Mouse (Mus musculus) v-Abl transformed pro-B cells (cell line): ENCODE results near the gene Poc1a.

Experiments used
- in situ Hi-C, 2 experiments: fragments of 400-800 bp; cut with MboI; formaldehyde crosslinking; loops; one replicate each; pipeline ENCODE4 v1.15.1; 2025; ENCODE audit not compliant: unreplicated experiment in 2 of 2

Poc1a gene

DNA sequence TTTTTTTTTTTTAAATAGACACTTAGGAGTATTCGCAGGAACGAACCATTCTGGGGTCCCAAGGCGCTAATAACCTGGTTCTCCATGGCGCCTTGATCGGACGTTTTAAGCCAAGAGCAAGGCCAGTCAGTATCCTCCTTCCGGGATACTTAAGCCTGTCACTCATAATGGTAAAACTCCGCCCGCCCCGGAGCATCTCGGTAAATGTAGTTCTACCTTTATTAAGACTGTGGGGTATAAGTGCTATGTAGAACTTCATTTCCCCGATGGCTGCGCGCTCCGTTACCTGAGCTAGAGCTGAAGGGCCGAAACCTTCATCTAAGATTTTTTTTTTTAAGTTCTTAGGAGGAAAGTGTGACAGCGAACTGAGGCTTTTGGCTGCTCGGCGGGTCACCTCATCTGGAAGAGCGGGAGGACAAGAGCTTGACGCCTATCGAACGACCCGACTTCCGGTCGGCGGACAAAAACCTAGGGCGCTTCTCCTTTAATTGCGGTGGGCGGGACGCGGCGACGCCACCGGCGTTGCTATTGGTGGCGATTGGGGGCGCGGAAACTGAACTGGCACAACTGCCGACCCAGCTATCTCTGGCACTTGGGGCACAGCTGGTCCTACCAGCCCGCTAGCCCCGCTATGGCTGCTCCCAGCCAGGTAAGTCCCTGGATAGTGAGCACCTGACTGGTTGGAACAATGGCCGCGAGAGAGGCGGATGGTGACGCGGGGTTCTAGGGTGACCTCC is at the start of gene Poc1a:
Gene Poc1a, plus strand, starts transcription at position 254 of the 737 bp plus-strand sequence.
- in situ Hi-C loops = loop anchor here (5.0 to 25.0 kb wide), 4 partner anchors 64 to 794 kb away; partner anchors contain the start of gene Col6a6 (in 1 of the 2)

DNA sequence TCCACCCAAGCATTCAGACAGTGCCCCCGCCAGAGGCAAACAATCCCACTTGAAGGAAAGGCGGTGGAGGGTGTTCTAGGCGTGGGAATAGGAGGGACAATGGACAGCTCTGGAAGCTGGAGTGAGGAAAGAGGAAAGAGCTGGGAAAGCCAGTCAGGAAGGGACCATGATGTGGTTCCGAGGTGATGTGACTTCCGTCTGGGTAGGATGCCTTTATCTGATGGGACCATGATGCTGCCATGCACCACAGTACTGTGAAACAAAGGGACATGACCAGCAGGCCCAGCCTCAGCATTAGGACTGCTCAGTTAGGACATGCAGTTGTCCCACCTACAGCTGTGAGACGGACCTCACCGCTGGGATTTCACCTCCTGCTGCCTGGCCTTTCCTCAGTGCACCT is 49.6 kb upstream of the Poc1a start:
- in situ Hi-C loops = no loop called here

DNA sequence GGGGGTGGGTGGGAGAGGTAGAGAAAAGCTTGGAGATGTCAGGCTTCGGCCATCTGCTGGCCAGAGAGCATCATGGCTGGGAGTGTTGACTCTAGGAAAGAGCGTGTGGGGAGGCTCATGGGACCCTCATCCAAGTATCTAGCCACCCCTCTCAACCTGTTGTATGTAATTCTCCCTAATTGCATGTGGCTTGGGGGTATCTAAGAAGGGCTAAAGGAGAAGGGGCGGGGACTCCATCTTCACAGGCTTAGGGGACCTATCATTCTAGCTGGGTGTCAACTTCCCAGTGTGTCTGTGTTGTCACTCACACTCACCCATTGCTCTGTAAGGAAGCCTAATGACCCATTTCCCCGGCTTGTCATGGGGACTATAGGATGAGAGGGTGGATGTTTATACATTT is 49.0 kb upstream of the Poc1a start:
- in situ Hi-C loops = no loop called here

DNA sequence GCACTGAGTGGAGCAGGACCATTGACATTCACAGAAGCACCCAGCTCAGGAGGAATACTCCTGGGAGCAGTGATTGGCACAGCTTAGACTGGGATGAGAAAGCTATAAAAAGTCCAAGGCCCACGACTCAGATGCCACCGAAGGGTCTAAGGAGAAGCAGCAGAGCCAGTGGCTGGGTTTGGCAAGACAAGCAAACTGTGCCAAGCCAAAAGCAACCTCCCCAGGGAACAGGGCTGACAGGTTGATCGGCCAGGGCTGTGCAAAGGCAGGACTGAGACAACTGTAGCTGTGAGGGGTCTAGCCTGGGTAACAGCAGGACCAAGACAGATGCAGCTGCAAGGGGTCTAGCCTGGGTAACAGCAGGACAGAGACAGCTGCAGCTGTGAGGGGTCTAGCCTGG is 47.9 kb upstream of the Poc1a start:
- in situ Hi-C loops = no loop called here

DNA sequence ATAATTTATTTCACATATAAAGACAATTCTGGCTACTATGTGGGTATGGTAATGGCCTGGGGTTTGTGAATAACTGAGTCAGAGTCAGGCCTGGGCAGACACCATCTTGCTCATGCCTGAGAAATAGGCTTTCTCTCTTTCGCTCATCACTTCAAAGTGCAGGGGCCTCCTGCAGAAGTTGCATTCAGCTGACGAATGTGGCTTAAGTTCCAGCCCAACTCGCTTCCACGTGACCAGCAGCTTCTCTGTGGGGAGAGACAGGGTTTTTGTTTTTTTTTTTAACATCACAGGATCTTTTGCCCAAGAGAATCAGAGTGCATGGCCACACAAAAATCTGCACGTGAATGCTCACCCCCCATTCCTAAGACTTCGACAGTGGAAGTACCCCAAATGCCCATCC is 46.9 kb upstream of the Poc1a start:
- in situ Hi-C loops = no loop called here

DNA sequence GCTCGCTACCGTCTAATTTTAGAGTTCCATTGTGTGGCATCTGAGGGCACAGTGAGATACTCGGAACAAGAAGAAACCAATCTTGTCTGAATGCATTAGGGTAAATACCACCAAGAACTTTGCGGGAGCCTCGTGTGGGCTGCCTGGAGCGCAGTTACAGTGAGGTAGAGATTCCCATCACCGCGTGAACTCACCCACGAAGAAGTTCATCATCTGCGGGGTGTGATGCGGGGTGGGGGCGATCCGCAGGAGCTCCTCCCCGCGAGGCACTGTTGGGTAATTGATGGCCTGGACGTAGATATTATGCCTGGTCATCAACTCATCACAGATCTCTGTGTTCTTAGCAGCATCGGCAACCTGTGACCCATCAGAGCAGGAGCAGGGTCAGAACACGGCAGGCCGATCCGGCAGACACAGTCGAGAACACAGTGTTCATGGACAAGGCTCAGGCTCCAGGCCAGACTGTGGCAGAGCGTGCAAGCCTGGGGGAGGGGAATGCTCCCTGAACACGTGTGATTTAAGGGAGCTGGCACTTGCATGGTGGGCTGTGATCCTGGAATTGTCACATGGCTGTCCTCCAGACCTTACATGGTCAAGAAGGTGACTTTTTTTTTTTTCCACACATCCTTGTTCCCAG is 45.5 kb upstream of the Poc1a start:
- in situ Hi-C loops = no loop called here

DNA sequence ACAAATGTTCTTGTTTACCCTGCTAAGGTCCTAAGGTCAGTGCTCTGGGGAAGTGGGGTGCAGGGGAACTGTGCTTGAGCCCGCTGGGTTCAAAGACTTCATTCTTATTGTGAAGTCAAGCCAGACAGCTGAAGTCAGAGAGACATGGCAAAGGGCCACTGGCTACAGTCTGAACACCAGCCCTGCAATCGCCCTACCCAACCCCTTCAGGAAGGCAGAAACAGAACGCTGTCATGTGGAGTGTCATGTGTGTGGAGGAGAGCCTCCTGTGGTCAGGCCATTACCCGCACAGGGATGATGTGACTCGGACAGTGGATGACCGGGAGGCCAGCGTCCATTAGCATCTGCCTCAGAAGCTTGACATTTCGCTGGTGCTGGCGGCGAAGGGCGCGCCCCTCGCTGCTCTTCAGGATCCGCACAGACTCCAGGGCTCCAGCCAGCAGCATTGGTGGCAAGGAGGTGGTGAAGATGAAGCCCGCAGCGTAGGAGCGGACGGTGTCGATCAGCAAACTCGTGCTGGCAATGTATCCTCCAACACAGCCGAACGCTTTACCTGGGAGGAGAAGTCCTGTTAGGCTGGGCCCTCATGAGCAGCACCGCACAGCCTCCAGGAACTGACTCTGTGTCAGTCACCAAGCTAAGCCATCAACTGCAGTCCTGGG is 44.6 kb upstream of the Poc1a start:
- in situ Hi-C loops = no loop called here

DNA sequence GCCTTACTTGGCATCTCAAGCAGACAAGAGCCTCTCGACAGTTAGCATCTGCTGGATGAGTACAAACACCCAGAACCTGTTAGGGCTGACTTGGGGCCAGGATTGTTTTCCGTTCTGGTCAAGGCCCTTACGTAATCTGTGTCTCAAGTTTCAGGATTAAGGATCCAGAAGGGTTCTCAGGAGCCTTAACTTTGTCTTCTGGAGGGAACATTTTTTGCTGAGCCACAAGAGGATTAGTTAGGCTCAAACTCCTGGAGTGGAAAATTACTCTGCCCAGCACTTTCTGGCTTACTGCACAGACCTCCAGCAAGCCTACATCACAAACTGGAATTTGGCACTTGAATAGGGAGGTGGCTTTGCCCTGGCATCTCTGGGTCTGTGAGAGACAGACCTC is 44.0 kb upstream of the Poc1a start:
- in situ Hi-C loops = no loop called here

DNA sequence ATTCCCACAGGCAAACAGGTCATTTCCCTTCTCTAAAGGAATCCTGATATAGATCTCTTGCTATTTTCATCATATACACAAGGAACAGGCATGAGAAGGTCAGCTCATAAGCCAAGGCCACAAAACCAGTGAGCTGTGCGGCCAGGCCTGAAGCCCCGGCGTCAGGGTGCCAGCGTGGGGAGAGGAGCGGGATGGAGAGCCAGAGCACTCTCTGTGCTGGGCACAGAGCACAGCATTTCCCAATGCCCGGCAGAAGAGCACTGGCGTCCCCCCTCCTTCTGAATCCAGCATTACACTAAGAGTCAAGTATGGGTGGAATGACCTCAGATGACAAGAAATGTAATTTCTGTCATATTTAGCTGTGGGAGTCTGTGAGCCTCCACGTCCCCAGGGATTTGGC is 43.5 kb upstream of the Poc1a start:
- in situ Hi-C loops = no loop called here

DNA sequence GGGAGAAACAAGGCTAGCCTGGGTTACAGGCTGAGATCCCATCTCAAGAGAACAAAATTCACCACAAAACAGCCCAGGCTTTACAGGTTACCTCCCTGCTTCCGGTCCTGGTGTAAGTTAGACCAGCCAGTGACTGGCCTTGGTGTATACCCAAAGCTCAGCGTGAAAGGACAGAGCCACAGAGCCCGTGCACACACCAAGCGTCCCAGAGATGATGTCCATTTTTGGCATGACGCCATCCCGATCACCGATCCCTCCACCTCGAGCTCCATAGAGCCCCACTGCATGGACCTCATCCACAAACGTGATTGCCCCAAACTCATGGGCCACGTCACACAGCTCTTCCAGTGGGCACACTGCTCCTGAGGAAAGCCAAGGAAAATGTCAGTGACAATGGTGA is 43.0 kb upstream of the Poc1a start:
- in situ Hi-C loops = no loop called here

DNA sequence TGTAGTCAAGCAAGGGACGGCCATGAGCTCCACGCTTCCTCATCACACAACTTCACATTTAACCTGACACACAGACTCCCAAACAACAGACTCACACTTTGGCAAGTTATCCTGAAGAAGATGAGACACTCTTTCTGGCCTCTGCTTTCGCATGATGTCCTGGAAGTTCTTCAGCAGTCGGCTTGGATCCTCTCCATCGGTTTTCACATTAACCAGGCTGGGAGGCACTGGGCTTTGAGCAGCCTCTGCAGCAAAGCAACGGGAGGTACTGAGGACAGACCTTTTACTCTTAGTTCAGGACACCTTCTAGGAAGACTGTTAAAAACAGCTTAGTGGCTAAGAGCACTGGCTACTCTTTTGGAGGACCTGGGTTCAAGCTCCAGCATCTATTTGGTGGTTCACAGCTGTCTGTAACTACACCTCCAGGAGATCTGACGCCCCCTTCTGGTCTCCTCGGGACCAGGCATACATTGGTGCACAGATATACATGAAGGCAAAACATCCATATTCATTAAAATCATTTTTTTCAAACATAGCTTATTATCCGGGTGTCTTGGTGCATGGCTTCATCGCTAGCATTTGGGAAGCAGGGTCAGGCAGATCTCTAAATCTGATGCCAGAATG is 39.2 kb upstream of the Poc1a start:
- in situ Hi-C loops = no loop called here

DNA sequence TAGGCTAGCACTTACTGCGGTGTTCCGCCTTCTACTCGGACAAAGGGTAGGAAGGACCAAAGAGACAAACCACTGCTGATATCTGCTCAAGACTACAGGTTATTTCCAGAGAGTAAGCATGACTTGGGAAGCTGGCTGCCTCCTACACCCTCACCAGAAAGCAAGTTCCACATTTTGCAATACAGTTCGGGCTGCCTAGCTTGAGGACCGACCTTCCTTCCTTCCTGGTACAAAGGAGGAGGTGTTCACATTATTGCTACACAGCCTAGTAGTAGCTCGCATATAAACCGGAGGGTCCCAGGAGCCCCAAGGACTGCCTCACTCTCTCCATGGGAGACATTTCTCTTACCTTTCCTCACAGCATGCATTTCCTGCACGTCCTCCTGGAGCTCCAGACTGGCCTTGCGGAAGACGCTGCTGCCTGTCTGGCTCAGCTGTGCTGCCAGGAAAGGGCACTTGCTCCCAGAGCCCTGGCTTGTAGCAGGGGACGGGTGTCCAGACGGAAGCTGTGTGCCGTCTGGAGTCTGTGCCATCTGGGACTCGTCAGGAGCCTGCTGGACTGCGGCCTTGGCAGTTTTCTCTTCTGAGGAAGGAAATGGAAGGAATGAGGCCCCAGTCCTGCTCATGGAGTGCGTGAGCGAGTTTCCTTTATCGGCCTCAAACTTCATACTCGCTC is 37.9 kb upstream of the Poc1a start:
- in situ Hi-C loops = no loop called here

DNA sequence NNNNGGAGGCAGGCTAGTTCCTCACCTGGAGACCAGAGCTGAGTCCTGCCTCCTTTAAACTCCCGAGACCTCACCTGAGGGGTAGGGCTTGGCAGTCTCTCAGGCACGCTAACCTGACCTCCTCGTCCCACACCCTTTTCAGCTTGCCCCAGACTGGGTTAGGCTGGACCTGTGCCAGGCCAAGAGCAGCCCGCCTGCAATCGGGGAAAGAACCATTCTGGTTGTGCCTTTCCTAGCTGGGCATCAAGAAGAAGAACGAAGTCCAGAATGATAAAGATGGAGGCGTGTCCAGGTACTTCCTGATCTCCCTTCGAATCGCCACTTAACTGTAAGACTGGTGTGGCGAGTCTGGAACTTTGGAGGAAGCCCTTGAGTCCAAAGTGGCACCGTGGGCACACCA is 31.3 kb upstream of the Poc1a start:
- in situ Hi-C loops = no loop called here

DNA sequence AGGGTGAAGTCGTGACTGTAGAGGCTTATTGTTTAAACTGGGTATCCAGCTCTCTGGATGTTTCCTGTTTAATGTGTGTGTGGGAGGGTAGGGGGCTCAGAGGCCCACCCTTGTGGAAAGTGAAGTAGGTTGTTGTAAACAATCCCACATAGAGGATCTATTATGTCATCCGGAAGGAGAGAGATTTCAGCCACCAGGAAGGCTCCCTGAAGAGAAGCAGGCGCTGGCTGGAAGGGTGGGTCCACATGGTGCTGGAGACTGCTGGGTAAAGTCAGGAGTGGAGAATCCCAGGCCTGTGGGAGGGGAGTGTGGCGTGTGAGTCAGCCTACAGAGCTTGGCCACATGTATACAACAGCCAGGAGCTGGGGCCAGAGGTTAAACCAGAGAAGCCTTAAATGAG is 30.6 kb upstream of the Poc1a start:
- in situ Hi-C loops = loop anchor here in 1 of 2 experiments (25.0 kb wide), 2 partner anchors 563 to 763 kb away; no protein-coding TSS in a partner anchor

DNA sequence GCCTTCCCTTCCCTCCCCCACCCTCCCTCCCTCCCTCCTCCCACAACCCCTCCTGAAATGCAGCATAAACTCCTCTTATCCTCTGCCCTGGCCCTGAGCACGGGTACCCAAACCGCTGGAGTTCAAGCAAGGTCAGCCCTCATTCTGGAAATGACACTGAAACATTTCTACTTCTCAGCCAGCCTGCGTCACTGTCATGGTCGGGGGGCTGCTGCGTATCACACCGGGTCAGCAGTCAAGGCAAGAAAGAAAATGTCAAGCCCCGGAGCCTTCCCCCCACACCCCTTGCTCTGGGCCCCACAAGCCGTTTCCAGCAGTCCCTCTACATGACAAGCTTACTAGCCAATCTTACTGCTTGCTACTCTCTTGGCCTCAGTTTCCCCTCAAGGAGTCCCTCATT is 29.8 kb upstream of the Poc1a start:
- in situ Hi-C loops = loop anchor here in 1 of 2 experiments (25.0 kb wide), 2 partner anchors 564 to 764 kb away; no protein-coding TSS in a partner anchor

DNA sequence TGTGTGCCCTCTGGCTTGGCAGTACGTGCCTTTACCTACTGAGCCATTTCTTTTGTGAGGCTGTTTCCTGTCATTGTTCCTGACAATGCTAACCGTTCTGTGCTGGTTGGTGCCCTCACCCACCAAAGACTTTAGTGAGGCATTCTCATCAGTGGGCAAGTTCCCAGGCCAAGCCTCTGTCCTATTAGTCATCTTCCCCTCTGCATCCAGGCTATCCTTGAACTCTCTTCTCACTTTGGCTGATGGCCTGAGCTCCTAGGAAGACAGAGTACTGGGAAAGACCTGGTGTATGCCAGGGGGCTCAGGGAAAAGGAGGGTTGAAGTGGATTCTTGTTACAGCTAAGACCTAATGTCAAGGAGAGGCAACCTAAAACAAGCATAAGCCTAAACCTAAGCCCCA is 26.9 kb upstream of the Poc1a start:
- in situ Hi-C loops = loop anchor here in 1 of 2 experiments (25.0 kb wide), 2 partner anchors 567 to 767 kb away; no protein-coding TSS in a partner anchor

DNA sequence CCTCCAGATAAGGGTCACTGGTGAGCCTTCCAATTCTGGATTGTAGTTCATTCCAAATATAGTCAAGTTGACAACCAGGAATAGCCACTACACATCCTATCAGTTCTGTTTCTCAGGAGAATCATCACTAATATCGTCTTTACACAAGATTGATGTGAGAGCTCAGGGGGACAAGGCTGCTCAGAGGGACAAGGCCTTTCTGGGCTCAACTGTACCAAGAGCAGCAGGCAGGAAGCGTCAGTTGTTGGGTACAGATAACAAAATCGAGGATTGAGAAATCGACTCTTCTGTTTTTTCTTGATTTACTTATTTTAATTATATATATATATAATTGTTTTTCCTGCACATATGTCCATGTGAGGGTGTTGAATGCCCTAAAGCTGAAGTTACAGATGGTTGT is 22.4 kb upstream of the Poc1a start:
- in situ Hi-C loops = loop anchor here in 1 of 2 experiments (25.0 kb wide), 2 partner anchors 571 to 771 kb away; no protein-coding TSS in a partner anchor

DNA sequence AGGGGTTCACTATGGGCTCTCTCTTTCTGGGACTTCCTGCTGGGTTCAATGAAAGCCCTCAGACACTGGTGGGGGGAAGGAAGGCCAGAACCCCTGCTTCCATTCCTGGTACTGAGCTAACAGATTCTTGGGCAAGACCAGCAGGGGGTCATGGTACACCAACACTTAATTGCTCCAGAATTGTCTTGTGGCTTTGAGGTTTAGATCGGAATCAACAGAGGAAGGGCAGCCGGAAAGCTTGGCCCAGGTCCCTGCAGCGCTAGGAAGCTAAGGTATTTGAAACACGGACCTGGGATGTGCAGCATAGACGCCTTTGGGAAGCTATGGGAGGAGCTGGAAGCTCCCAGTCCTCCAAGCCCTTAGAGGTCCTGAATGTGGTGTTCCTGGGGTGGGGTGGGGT is 21.9 kb upstream of the Poc1a start:
- in situ Hi-C loops = loop anchor here in 1 of 2 experiments (25.0 kb wide), 2 partner anchors 572 to 772 kb away; no protein-coding TSS in a partner anchor

DNA sequence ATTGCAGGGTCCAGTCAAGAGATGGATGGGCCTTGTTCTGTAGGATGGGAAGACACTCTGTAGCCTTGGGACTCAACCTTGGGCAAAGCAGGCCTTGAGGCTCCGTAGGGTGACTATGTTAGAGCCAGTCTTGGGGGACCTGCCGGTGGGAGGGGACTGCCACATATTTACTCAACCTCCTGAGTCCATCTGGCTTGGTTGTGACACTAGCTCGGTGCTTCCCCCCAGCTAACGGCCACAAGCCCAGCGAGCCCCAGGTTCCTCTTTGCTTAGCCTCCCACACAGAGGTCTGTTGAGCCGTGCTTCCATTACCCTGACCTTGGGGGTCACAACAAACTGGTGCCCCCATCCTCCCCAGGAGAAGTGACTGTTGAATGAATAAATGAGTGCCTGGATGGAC is 19.8 kb upstream of the Poc1a start:
- in situ Hi-C loops = loop anchor here in 1 of 2 experiments (25.0 kb wide), 2 partner anchors 574 to 774 kb away; no protein-coding TSS in a partner anchor

DNA sequence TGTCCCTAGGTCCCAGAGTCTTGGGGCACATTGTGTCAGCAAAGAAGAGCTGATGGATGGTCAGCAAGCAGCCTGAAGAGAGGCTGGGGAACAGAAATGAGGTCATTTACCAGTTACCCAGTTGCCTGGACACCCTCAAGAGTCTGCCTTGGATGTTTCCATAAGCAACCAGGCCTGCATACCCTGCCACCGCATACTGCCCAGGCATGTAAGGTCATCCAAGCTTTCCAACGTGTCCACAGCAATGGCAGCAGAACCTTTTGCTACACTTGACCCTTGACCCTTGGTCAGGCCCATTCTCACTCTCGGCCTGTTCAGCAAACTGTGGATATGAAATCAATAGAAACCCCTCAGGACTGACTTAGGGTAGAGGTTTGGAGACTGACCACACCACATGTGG is 19.4 kb upstream of the Poc1a start:
- in situ Hi-C loops = loop anchor here in 1 of 2 experiments (25.0 kb wide), 2 partner anchors 574 to 774 kb away; no protein-coding TSS in a partner anchor
